Mouse (Mus musculus) mature B cell (primary cell): Measurements from ENCODE around the gene Trmt112.
"Not testable (repeated sequence)": the region's sequence is repeated elsewhere in the genome, so short reads cannot be mapped to it uniquely, and the experiment has no call there.

Source experiments
- in situ Hi-C: fragments of 300-500 bp; cut with MboI; formaldehyde crosslinking; loops from 2 replicates; pipeline ENCODE4 v1.14.3; 2019

Gene Trmt112

DNA sequence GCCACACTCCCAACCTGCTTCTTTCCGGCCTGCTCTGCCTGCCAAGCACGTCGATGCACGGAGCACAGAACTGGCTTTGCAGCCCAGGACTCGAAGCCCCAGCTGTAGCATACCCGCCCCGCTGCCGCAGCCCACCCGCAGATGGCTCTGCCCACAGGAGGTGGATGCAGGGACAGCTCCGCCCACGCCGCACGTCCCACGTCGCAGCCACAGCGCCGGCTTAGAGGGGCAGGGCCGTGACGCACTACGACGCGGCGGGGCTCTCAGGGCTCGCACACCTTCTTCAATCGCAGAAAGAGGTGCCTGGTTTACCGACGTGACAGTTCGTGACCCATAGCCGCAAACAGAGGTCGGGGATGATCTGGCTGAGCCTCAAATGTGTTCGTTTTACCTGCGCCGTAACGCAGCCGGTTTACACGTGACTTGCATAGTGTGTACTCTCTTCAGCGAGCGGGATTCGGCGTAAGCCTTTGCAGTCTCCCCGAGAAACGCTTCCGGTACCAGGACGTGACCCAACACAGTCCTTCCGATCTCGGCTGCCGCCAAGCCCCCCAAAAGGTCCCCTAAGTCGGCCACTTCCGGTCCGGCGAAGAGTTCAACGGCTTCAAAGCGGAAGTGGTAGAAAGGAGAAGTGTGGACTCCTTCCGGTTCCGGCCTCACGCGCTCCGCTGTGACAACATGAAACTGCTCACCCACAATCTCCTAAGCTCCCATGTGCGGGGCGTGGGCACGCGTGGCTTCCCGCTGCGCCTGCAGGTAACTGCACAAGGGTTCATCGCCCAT is at the start of gene Trmt112, which contains the start of gene Prdx5:
TSS of gene Trmt112 (plus strand) at position 192 of the 783 bp plus-strand sequence.
TSS of gene Prdx5 (minus strand) at position 600 of the 783 bp plus-strand sequence.
- in situ Hi-C loops, result no loop called here

GRCm38 (mm10) chr19:6859971-6860370 is 49.5 kb upstream of the Trmt112 start:
- in situ Hi-C loops, result no loop called here

- in situ Hi-C loops, result no loop called here
Observed at GRCm38 (mm10) chr19:6860706-6861105, 48.8 kb upstream of the Trmt112 start.

GRCm38 (mm10) chr19:6861451-6861850 is 48.0 kb upstream of the Trmt112 start:
- in situ Hi-C loops, result no loop called here

DNA sequence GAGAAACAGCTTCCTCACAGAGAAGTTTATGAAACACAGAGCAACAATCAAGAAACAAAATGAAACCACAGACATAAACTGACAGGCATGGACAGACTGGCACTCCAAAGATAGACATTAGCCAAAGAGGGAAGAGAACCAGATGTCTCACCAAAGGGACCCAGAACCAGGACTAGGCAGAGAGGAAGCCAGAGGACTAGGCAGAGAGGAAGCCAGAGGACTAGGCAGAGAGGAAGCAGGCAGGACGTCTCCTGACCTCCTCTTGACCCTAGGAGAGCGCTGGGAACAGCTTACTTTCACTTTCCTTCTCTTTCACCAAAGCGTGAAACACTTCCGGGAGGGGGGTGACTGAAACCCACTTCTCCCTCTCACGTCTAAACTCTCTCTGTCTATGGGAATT is 40.1 kb upstream of the Trmt112 start:
- in situ Hi-C loops, result no loop called here

DNA sequence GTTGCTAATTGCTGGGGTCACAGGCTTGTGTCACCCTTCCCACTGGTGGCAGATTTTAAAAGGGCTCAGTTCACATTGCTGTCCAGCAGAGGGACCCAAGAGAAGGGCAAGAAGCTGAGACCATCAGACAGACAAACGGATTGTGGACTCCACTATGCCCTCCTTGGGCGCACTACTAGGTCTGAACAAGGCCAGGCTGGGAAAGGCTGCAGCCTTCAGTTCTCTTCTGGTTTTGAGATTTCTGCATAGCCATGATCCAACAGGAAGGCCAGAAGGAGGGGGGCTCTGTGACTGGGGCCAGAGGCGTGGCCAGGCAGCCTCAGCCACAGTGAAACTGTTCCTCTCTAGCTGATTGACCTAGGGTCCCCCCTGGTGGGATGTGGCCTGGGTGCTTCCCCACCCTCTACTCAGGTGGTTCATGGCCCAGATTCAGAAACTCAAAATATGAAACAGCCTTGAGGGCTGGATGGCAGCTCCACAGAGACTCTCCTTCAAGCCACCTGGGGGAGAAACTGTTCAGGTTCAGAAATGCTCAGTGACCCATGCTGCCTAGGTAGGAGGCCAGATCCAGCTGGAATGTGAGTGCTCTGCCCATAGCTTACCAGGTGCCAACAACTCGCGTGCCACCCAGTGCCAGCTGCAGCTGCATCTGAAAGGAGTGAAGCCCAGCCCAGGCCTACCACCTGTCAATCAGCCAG is 37.8 kb upstream of the Trmt112 start:
- in situ Hi-C loops, result no loop called here

DNA sequence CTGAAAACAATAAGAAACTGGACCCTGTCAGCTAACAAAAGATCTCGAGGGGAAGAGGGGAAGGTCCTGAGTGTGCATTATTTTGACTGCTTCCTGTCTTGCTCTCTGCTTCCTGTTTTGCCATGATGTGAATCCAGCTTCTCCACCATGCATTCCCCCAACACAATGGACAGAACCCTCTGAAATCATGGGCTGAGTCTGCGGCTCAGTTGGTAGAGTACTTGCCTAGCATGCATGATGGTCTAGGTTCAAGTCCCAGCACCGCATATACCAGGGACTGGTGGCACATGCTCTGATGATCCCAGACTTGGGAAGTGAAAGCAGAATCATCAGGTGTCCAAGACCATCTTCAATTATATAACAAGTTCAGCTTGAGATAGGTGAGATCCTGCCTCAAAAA is 36.8 kb upstream of the Trmt112 start:
- in situ Hi-C loops, result no loop called here

- in situ Hi-C loops, result no loop called here
Observed at GRCm38 (mm10) chr19:6874257-6874656, 35.2 kb upstream of the Trmt112 start.

- in situ Hi-C loops, result no loop called here
Observed at GRCm38 (mm10) chr19:6875834-6876233, 33.7 kb upstream of the Trmt112 start.

- in situ Hi-C loops, result no loop called here
Observed at GRCm38 (mm10) chr19:6876799-6877198, 32.7 kb upstream of the Trmt112 start.

DNA sequence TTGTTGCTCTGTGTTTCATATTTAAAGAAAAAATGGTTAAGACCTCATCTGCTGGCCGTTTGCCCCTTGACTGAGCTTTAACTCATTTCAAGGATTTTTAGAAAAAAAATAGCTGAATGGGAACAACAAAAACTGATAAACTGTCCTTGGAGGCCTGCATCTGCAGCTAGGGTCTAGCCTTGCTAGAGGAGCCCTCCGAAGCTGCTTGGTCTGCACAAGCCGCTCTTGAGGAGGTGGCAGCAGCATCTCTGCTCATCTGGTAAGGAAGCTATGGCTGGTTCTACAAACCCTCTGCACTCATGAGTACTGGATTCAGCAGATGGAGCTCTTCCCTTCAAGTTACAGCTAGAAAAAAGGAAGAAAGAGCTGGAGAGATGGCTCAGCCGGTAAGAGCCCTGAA is 31.5 kb upstream of the Trmt112 start:
- in situ Hi-C loops, result no loop called here

- in situ Hi-C loops, result no loop called here
Observed at GRCm38 (mm10) chr19:6892512-6892911, 17.0 kb upstream of the Trmt112 start.

DNA sequence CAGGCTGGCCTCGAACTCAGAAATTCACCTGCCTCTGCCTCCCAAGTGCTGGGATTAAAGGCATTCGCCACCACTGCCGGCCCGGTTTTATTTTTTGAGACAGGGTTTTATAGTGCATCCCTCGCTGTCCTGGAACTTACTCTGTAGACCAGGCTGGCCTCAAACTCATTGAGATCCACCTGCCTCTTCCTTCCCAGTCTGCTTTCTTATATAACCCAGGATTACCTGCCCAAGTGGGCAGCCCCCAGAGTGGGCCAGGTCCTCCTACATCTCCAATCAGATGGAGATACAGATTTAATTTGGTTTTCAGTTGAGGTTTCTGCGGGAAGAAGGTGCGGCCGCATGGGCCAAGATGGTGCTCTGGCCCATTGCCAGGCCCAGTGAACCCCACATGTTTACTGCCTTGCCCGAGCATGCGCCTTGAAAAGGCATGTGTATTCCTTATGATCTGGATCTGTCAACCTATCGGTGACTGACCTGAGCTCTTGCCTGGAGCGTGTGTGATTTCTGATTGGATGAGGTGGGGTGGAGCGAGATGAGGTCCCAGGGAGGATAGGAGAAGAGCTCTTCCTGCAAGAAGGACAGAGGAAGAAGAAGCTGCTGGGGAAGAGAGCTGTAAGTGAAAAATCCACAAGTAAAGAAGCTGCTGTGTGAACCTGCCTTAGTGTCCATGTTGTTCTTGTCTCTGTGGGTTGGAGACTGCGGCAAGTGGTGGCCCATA is 15.6 kb upstream of the Trmt112 start:
- in situ Hi-C loops, result no loop called here

GRCm38 (mm10) chr19:6895608-6896305 is 13.7 kb upstream of the Trmt112 start:
- in situ Hi-C loops, result not testable (repeated sequence)

GRCm38 (mm10) chr19:6899641-6900040 is 9.9 kb upstream of the Trmt112 start:
- in situ Hi-C loops, result no loop called here

GRCm38 (mm10) chr19:6903031-6903430 is 6.5 kb upstream of the Trmt112 start:
- in situ Hi-C loops, result no loop called here

GRCm38 (mm10) chr19:6904846-6905245 is 4.7 kb upstream of the Trmt112 start:
- in situ Hi-C loops, result no loop called here

GRCm38 (mm10) chr19:6905498-6906159 is 3.9 kb upstream of the Trmt112 start:
- in situ Hi-C loops, result no loop called here

GRCm38 (mm10) chr19:6906199-6906598 is 3.3 kb upstream of the Trmt112 start:
- in situ Hi-C loops, result no loop called here

DNA sequence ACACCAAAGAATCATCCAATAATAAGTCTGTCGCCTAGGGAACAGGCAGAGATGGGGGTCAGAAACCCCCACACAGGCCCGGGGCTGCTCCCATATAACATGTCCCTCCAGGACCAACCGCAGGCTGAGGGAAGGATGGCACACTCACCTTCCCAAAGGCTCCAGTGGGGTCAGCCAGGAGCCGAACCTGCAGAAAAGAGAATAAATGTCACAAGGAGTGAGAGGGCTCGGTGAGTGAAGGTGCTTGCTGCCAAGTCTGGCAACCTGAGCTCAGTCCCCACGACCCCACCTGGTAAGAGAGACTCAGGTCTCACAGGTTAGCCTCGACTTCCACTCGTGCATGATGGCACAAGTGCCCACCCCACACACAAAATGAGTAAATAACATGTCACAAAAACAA is 2.4 kb upstream of the Trmt112 start:
- in situ Hi-C loops, result no loop called here

GRCm38 (mm10) chr19:6907811-6908540 is 1.5 kb upstream of the Trmt112 start:
- in situ Hi-C loops, result no loop called here
